Mouse (Mus musculus): ENCODE measurements at regions not wholly inside any gene's neighbourhood (a gene's known extent, or its start where the extent isn't known, plus 50 kb on each side); places are given as distances from the start of the nearest gene placed in this dataset.
A peak's percentile ranks its signal among the peaks of the same experiment; 100 is the strongest.

- DNase-seq, result no peak
Observed at GRCm38 (mm10) chr3:70860909-70861675, 853.7 kb downstream of the Otol1 start.

- DNase-seq, result peak in 1 of 2 experiments; percentile 12
Observed at GRCm38 (mm10) chr3:70873688-70874551, 866.5 kb downstream of the Otol1 start.

- no peak for DNase-seq
Observed at GRCm38 (mm10) chr3:70874614-70875013, 867.2 kb downstream of the Otol1 start.
